Mouse (Mus musculus) urinary bladder, postnatal 4 days (tissue): ENCODE results near the gene Tgm2.

Experiments used
- DNase-seq, 2 experiments: peaks; one replicate each; pipeline ENCODE4 v3.0.0; 2021 to 2022; ENCODE audit warnings: low spot score in 2 of 2

The Tgm2 gene

GRCm38 (mm10) chr2:158070885-158071632 is 75.2 kb downstream of the Tgm2 start:
- no peak for DNase-seq

- DNase-seq, result no peak
These were observed 77.7 kb downstream of the Tgm2 start for GRCm38 (mm10) chr2:158068444-158068971.

- DNase-seq, result no peak
These were observed 78.9 kb downstream of the Tgm2 start for GRCm38 (mm10) chr2:158067260-158067824.

GRCm38 (mm10) chr2:158066456-158066855 is 79.8 kb downstream of the Tgm2 start:
- DNase-seq, result no peak
